Mouse (Mus musculus): Measurements from ENCODE around the gene Il16.

GRCm38 (mm10) chr7:83734246-83734645 is 11.3 kb downstream of the Il16 start:
- TF ChIP-seq CTCF (IDR thresholded peaks at IDR 0.05; ENCODE audit: extremely low read depth, insufficient read depth, insufficient read length, insufficient replicate concordance) = no peak
- no peak for TF ChIP-seq POLR2A (IDR thresholded peaks at IDR 0.05; ENCODE audit: low read depth, low read length)
